Mouse (Mus musculus) forebrain, embryonic 12.5 days (tissue): Measurements from ENCODE around the gene Olfr476. TPM values are rescaled to one million over a fixed set of nuclear protein-coding genes. Genes with fewer than 3 reads are reported as not detected.
"Not testable (repeated sequence)": the region's sequence is repeated elsewhere in the genome, so short reads cannot be mapped to it uniquely, and the experiment has no call there.

Experiments
- ATAC-seq: fragments of 200-750 bp; cut with Nextera tagmentation; 2 replicates; pipeline ENCODE4 v1.8.0; 2017; ENCODE audit warnings: moderate TSS enrichment; ENCODE audit not compliant: low FRiP score
- H3K27ac ChIP-seq: fragments of 300-500 bp; sonication (generic); 2 replicates; pipeline ENCODE4 v1.5.1; 2016; ENCODE audit warnings: mild to moderate bottlenecking
- H3K27me3 ChIP-seq: fragments of 300-500 bp; sonication (generic); 2 replicates; pipeline ENCODE4 v1.6.1; 2016; ENCODE audit warnings: mild to moderate bottlenecking
- H3K36me3 ChIP-seq: fragments of 300-500 bp; sonication (generic); replicated peaks from 2 replicates; pipeline ENCODE4 v1.6.1; 2016; ENCODE audit warnings: mild to moderate bottlenecking
- H3K4me1 ChIP-seq: fragments of 300-500 bp; sonication (generic); 2 replicates; pipeline ENCODE4 v1.6.1; 2016
- H3K4me2 ChIP-seq: fragments of 300-500 bp; sonication (generic); 2 replicates; pipeline ENCODE4 v1.6.1; 2016; ENCODE audit warnings: mild to moderate bottlenecking, moderate library complexity
- H3K4me3 ChIP-seq: fragments of 300-500 bp; sonication (generic); replicated peaks from 2 replicates; pipeline ENCODE4 v1.5.1; 2016; ENCODE audit warnings: mild to moderate bottlenecking
- H3K9ac ChIP-seq: fragments of 300-500 bp; sonication (generic); 2 replicates; pipeline ENCODE4 v1.6.1; 2016; ENCODE audit warnings: mild to moderate bottlenecking
- H3K9me3 ChIP-seq: fragments of 300-500 bp; sonication (generic); 2 replicates; pipeline ENCODE4 v1.6.1; 2016
- WGBS: fragments of 180-500 bp; shearing (Covaris S2); methylation state at CpG from one replicate; pipeline ENCODE4 v1.1.7; 2016; 5-methylcytosine and 5-hydroxymethylcytosine counted together
- polyA plus RNA-seq: library from polyadenylated mRNA; unstranded; fragments of >200 nt; fragmentation: Nextera tagmentation; extraction: Ambion mirVana; gene quantifications from 2 replicates; pipeline ENCODE4 v1.2.1, GENCODE M21; 2016

The Olfr476 gene
- not detected in 2 replicates for polyA plus RNA-seq

- H3K36me3 ChIP-seq = no peaks in the 10 kb centered on the region
- WGBS = 67% methylated on average over 1 of the region's 1 CpGs
- no peaks in the 10 kb centered on the region for H3K9me3 ChIP-seq
- H3K9ac ChIP-seq = no peak within 1 kb of the TSS
- no peak within 1 kb of the TSS for H3K4me2 ChIP-seq
- no peak within 1 kb of the TSS for H3K27ac ChIP-seq
- no peak within 1 kb of the TSS for H3K4me3 ChIP-seq
- ATAC-seq = no peak
- H3K4me1 ChIP-seq = no peaks in the 10 kb centered on the region
- H3K27me3 ChIP-seq = no peaks in the 10 kb centered on the region
These were observed at the start of gene Olfr476 for GRCm38 (mm10) chr7:107964503-107964902. TSS of gene Olfr476 (plus strand) at chr7:107964803.

DNA sequence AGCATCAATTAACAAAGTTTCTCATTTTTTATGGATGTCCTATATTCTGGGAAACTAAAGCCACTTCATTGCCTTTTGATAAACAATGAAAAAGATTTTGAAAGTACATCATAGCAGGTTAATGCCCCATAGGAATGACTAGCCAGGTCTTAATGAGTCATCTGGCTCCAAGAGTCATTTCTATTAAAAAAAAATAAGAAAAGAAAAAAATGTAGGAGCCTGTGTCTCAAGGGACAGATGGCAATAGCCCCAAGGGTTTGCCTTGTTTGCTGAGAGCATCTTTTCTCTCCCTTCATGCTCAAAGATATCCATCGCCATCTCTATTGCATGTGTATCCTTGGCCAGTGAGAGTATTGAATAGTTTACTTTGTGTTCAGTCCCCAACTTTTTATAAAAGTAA is 34.5 kb upstream of the Olfr476 start, which contains the start of gene Olfr473:
TSS of gene Olfr473 (plus strand) at position 301 of the 400 bp plus-strand sequence.
- Histone ChIP-seq H3K4me2 (no peak within 1 kb of the TSS), H3K27me3 (no peaks in the 10 kb centered on the region), H3K36me3 (no peaks in the 10 kb centered on the region), H3K9ac (no peak within 1 kb of the TSS), H3K9me3 (no peaks in the 10 kb centered on the region), H3K27ac (no peak within 1 kb of the TSS), H3K4me1 (no peaks in the 10 kb centered on the region), H3K4me3 (no peak within 1 kb of the TSS)
- ATAC-seq = no peak
- 92% methylated on average over 1 of the region's 1 CpGs for WGBS

DNA sequence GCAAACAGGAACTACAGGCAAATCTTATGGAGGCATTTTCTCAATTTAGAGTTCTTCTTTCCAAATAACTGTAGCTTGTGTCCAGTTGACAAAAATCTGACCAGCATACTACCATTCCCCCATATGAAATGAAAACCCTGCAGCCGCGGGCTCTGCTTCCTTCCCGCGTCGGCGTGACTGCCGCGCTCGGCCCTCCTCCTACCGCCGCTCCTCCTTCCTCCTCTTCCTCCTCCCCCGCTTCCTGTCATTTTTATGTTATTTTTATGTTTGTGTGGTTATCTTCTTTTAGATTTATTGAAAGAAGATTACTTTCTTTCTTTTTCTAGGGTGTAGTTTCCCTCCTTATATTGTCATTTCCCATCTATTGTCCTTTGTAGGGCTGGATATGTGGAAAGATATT is 12.1 kb upstream of the Olfr476 start:
- H3K27me3 ChIP-seq, ATAC-seq, H3K4me3 ChIP-seq, H3K36me3 ChIP-seq, H3K27ac ChIP-seq, H3K4me1 ChIP-seq, H3K4me2 ChIP-seq, H3K9me3 ChIP-seq, H3K9ac ChIP-seq: not testable (repeated sequence)
- 97% methylated on average over 12 of the region's 12 CpGs for whole genome bisulfite sequencing

DNA sequence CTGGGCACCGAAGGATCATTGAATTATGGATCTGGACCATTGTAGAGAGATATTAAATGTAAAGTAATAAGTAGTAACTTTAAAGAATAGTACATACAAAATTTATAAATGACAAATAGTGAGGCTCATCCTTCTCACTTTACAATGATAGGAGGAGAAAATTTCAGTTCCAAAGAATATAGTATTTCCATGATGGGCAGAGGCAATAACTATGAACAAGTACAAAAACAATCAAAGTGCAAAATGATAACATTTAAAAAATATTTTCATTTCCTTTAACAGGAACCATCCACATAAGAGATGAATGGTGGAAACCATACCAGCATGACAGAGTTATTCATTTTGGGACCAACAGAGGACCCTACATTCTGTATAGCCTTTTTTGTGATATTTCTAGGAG is 10.3 kb upstream of the Olfr476 start, which contains the start of gene Olfr474:
TSS of gene Olfr474 (plus strand) at position 301 of the 400 bp plus-strand sequence.
- no peaks in the 10 kb centered on the region for H3K27me3 ChIP-seq
- H3K27ac ChIP-seq = no peak within 1 kb of the TSS
- H3K4me3 ChIP-seq = no peak within 1 kb of the TSS
- no peak within 1 kb of the TSS for H3K9ac ChIP-seq
- H3K36me3 ChIP-seq = no peaks in the 10 kb centered on the region
- H3K4me2 ChIP-seq = no peak within 1 kb of the TSS
- WGBS = 94% methylated on average over 1 of the region's 1 CpGs
- no peaks in the 10 kb centered on the region for H3K4me1 ChIP-seq
- no peaks in the 10 kb centered on the region for H3K9me3 ChIP-seq
- no peak for ATAC-seq

GRCm38 (mm10) chr7:107986393-107986792 is 21.8 kb downstream of the Olfr476 start, which contains the start of gene Olfr477:
TSS of gene Olfr477 (plus strand) at chr7:107986693.
- Histone ChIP-seq H3K4me3 (no peak within 1 kb of the TSS), H3K4me1 (no peaks in the 10 kb centered on the region), H3K27me3 (no peaks in the 10 kb centered on the region), H3K9ac (no peak within 1 kb of the TSS), H3K36me3 (no peaks in the 10 kb centered on the region), H3K27ac (no peak within 1 kb of the TSS), H3K4me2 (no peak within 1 kb of the TSS), H3K9me3 (no peaks in the 10 kb centered on the region)
- no peak for ATAC-seq
- 78% methylated on average over 2 of the region's 2 CpGs for WGBS

GRCm38 (mm10) chr7:108014256-108014655 is 49.7 kb downstream of the Olfr476 start:
- not testable (repeated sequence) for H3K9ac ChIP-seq, H3K9me3 ChIP-seq, H3K4me3 ChIP-seq, ATAC-seq, H3K4me2 ChIP-seq, H3K27me3 ChIP-seq, H3K36me3 ChIP-seq, H3K27ac ChIP-seq, H3K4me1 ChIP-seq

Other genes with a start within 250 kb of the Olfr476 start
- gene Cyb5r2, start 206.8 kb upstream of the Olfr476 start, polyA plus RNA-seq = 0.17 TPM in 1 of 2 replicates, not detected in the other
- gene Ovch2, start 163.6 kb upstream of the Olfr476 start, polyA plus RNA-seq = not detected in 2 replicates
- gene Olfr467, start 152.5 kb upstream of the Olfr476 start, polyA plus RNA-seq = not detected in 2 replicates
- gene Olfr469, start 139.3 kb upstream of the Olfr476 start, polyA plus RNA-seq = not detected in 2 replicates
- gene Olfr470, start 117.3 kb upstream of the Olfr476 start, polyA plus RNA-seq = not detected in 2 replicates
- not detected in 2 replicates for gene Olfr472, start 66.9 kb upstream of the Olfr476 start, polyA plus RNA-seq
- gene Olfr473, start 34.4 kb upstream of the Olfr476 start, polyA plus RNA-seq = not detected in 2 replicates
- gene Olfr474, start 10.2 kb upstream of the Olfr476 start, polyA plus RNA-seq = not detected in 2 replicates
- gene Olfr477, start 21.9 kb downstream of the Olfr476 start, polyA plus RNA-seq = not detected in 2 replicates
- gene Olfr478, start 69.2 kb downstream of the Olfr476 start, polyA plus RNA-seq = not detected in 2 replicates
- gene Olfr479, start 85.9 kb downstream of the Olfr476 start, polyA plus RNA-seq = not detected in 2 replicates
- gene Olfr480, start 102.5 kb downstream of the Olfr476 start, polyA plus RNA-seq = not detected in 2 replicates
- gene Olfr481, start 115.1 kb downstream of the Olfr476 start, polyA plus RNA-seq = not detected in 2 replicates
- gene Olfr482, start 132.8 kb downstream of the Olfr476 start, polyA plus RNA-seq = 0.10 TPM in 1 of 2 replicates, not detected in the other
- gene Olfr483, start 136.0 kb downstream of the Olfr476 start, polyA plus RNA-seq = not detected in 2 replicates
- not detected in 2 replicates for gene Olfr484, start 162.6 kb downstream of the Olfr476 start, polyA plus RNA-seq
- not detected in 2 replicates for gene Olfr485, start 195.1 kb downstream of the Olfr476 start, polyA plus RNA-seq
- not detected in 2 replicates for gene Olfr486, start 207.9 kb downstream of the Olfr476 start, polyA plus RNA-seq
- not detected in 2 replicates for gene Olfr487, start 249.8 kb downstream of the Olfr476 start, polyA plus RNA-seq